In the genomic region with DNA sequence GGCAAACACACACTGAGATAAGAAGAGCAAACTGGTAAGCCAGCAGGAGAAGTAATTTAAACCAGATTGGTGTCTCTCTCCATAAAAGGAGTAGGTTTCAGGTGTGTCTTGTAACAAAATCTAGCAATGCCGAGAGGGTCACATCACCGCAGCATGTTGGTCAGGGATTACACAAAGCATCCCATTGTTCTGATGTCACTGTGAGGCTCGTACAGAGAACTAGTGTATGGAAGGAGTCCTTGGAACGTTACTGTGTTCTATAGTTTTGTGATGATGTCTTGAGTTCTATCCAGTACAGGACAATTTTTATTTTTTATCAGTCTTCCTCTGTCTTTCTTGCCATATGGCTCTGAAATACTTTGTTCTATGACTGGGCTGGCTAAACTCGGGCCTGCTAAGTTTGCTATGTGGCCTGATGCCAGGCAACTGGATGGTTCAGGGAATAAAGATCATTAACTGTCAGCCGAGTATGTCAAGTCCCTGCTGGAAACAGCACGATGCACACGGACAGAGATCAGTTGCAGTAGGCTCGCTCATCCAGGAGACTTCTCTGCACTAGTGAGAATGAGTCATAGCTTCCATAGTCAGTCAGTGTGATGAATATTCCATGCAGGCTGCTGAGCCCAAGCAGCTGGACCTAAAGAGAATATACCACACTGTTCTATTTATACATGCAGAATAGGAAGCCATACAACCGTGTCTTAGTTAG, we compare ENCODE assay signal across 12 mouse cellular contexts. TPM values are rescaled to one million over a fixed set of nuclear protein-coding genes. Genes with fewer than 3 reads are reported as not detected.
DNase-seq lines count a peak whose midpoint lies in the region; ATAC-seq and TF ChIP-seq lines count a peak whose summit lies in the region.
"Had no signal": no experiment of that assay in that cellular context is flagged by ENCODE, and none has a peak within 500 bp of the region (broad histone marks: within the 10 kb centered on the region; RNA-seq: fewer than 3 reads in every experiment).

No protein-coding gene starts in this region.

- no peaks in the 10 kb centered on the region for H3K27me3 ChIP-seq in stomach, postnatal 0 days (ENCODE audit: control insufficient read depth, insufficient read depth, low read length)
- H3K27me3 ChIP-seq: midbrain, embryonic 12.5 days had no signal

- ATAC-seq in stomach, postnatal 0 days (ENCODE audit: low FRiP score, low TSS enrichment): peak; percentile 61

- peak; percentile 68 for DNase-seq in adrenal gland, adult 2 months
- DNase-seq in adrenal gland, postnatal 4 days (ENCODE audit: low spot score in 2 of 2): no peak
- DNase-seq in lung, postnatal 10 days: peak; percentile 21
- no peak for DNase-seq in lung, adult 2 months
- DNase-seq in kidney, postnatal 36 days: peak; percentile 45 to 53
- no peak for DNase-seq in stomach, postnatal 0 days (ENCODE audit: low spot score)
- DNase-seq in MN1 (ENCODE audit: low spot score): no peak
- no peak for DNase-seq in liver
- DNase-seq: B cell, adult 2 months; heart, adult 2 months; thymus, postnatal 25 days had no signal

- TF ChIP-seq POLR2A in lung, adult 2 months (IDR thresholded peaks at IDR 0.05; ENCODE audit: borderline replicate concordance, extremely low read depth, low read depth, low read length): no peak

- H3K9me3 ChIP-seq in stomach, postnatal 0 days (ENCODE audit: control insufficient read depth, low read length): no peaks in the 10 kb centered on the region
- H3K9me3 ChIP-seq: midbrain, embryonic 12.5 days had no signal

- 44% methylated on average over 10 of the region's 10 CpGs for WGBS in lung, adult 2 months
- WGBS in stomach, postnatal 0 days: 14% methylated on average over 10 of the region's 10 CpGs

- no peak overlapping the region for H3K4me2 ChIP-seq in stomach, postnatal 0 days (replicated peaks; ENCODE audit: low read depth)
- H3K4me2 ChIP-seq: midbrain, embryonic 12.5 days had no signal

- TF ChIP-seq CTCF in lung, adult 2 months (IDR thresholded peaks at IDR 0.05; ENCODE audit: insufficient read depth, low read length): no peak
- no peak for TF ChIP-seq CTCF in stomach, postnatal 0 days (IDR thresholded peaks at IDR 0.05; ENCODE audit: low read depth)

- H3K9ac ChIP-seq in stomach, postnatal 0 days (ENCODE audit: low read length): no peak overlapping the region
- H3K9ac ChIP-seq: midbrain, embryonic 12.5 days had no signal

- peak overlapping the region; percentile 49 for H3K27ac ChIP-seq in stomach, postnatal 0 days (replicated peaks)
- H3K27ac ChIP-seq: heart, adult 2 months; midbrain, embryonic 12.5 days had no signal

- no peak for TF ChIP-seq EP300 in stomach, postnatal 0 days (optimal IDR thresholded peaks at IDR 0.05)

- H3K36me3 ChIP-seq in stomach, postnatal 0 days (ENCODE audit: control insufficient read depth, insufficient read depth, low read length): no peaks in the 10 kb centered on the region
- H3K36me3 ChIP-seq: midbrain, embryonic 12.5 days had no signal

- no peaks in the 10 kb centered on the region for H3K4me1 ChIP-seq in lung, adult 2 months (ENCODE audit: control insufficient read depth, insufficient read depth, low read length)
- peaks cover 12% of the 10 kb centered on the region; the same call in 1 of the 2 replicates for H3K4me1 ChIP-seq in stomach, postnatal 0 days (replicated peaks; ENCODE audit: control insufficient read depth, insufficient read depth)
- H3K4me1 ChIP-seq: midbrain, embryonic 12.5 days had no signal

- H3K4me3 ChIP-seq in lung, adult 2 months (replicated peaks; ENCODE audit: extremely low read depth, low read depth, low read length): no peak overlapping the region
- no peak overlapping the region for H3K4me3 ChIP-seq in stomach, postnatal 0 days (ENCODE audit: low read depth, low read length)
- H3K4me3 ChIP-seq: heart, adult 2 months; midbrain, embryonic 12.5 days had no signal

RNA-seq across cellular contexts. Expression of a gene that starts 24.1 kb away (rescaled TPM):
- not detected for total RNA-seq in adrenal gland, adult 2 months (2021)
- polyA plus RNA-seq in adrenal gland, adult 2 months (2012; rRNA removed): not detected in 2 replicates
- not detected for total RNA-seq in adrenal gland, postnatal 4 days (2021)
- polyA plus RNA-seq in lung, adult 2 months (2012; rRNA removed): 0.79 and 1.2 TPM in 2 replicates
- polyA plus RNA-seq in stomach, postnatal 0 days (2015; fragmentation: Nextera tagmentation; extraction: Ambion mirVana): not detected in 2 replicates
- total RNA-seq: heart, adult 2 months had no signal

RNA-seq across cellular contexts. Expression of a gene that starts 41.0 kb away (rescaled TPM):
- total RNA-seq in adrenal gland, adult 2 months (2021): under 1 TPM; 0.03 to 0.14 TPM
- not detected in 2 replicates for polyA plus RNA-seq in adrenal gland, adult 2 months (2012; rRNA removed)
- not detected for total RNA-seq in adrenal gland, postnatal 4 days (2021)
- polyA plus RNA-seq in lung, adult 2 months (2012; rRNA removed): 0.05 TPM in 1 of 2 replicates, not detected in the other
- polyA plus RNA-seq in stomach, postnatal 0 days (2015; fragmentation: Nextera tagmentation; extraction: Ambion mirVana): 0.85 and 1.2 TPM in 2 replicates
- total RNA-seq: heart, adult 2 months had no signal
- polyA plus RNA-seq: heart, adult 2 months had no signal

Comparison
In these comparisons a context has a peak if more than half of its experiments do, and no peak if none do; other contexts are left out.
1. DNase-seq: peak in adrenal gland, adult 2 months (single experiment), lung, postnatal 10 days (single experiment) and kidney, postnatal 36 days (2 of 2); none in adrenal gland, postnatal 4 days (0 of 2), lung, adult 2 months (single experiment), stomach, postnatal 0 days (single experiment), MN1 (single experiment) and liver (single experiment).